Mouse (Mus musculus): ENCODE measurements at regions not wholly inside any gene's neighbourhood (a gene's known extent, or its start where the extent isn't known, plus 50 kb on each side); places are given as distances from the start of the nearest gene placed in this dataset.
A peak's percentile ranks its signal among the peaks of the same experiment; 100 is the strongest.

DNA sequence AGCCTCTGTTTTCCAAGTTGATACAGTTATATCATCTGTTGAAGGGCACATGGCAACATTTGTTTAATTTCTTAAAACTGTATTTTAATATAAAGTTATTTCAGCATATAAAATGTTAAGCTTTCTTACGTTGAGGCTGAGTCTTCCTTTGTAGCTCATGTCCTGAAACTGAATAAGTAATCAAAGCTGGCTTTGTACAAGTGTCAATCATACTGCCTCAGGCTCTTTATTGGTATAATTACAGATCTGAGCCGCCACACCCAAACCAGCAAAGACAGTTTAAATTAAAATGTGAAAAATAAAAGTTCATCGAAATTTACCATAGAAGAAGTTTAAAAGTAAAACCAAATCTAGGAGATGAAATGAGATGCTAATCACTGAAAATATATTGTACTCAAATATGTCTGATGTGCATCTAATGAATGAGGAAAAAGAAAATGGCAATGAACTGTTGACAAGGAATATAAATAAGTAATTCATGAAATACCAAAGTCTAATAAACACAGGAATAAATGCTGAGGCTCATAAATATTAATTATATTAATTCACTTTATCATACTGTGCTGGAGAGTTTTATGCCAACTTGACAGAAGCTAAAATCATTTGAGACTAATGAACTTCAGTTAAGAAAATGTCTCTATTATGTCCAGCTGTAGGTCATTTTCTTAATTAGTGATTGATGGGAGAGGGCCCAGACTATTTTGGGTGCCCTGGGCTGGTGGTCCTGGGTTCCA, 1248.4 kb upstream of the Lrrn3 start:
- Histone ChIP-seq H3K36me3 (ENCODE audit: control insufficient read depth, insufficient read depth) (no peaks in the 10 kb centered on the region), H3K27ac (ENCODE audit: low read length) (no peak overlapping the region), H3K9me3 (ENCODE audit: control insufficient read depth, low read length) (no peaks in the 10 kb centered on the region), H3K4me1 (replicated peaks; ENCODE audit: control insufficient read depth, insufficient read depth, low read length) (no peaks in the 10 kb centered on the region), H3K27me3 (replicated peaks; ENCODE audit: control insufficient read depth, insufficient read depth, low read length) (no peaks in the 10 kb centered on the region), H3K9ac (replicated peaks; ENCODE audit: low read depth, low read length) (no peak overlapping the region), H3K4me2 (ENCODE audit: low read length) (no peak overlapping the region), H3K4me3 (replicated peaks; ENCODE audit: low read length) (no peak overlapping the region)
- 46% methylated on average over 3 of the region's 3 CpGs for WGBS
- peak; percentile 74 for ATAC-seq

All from forebrain, embryonic 16.5 days (tissue).